Mouse (Mus musculus): ENCODE data around the gene Osbpl9. TPM values are rescaled to one million over a fixed set of nuclear protein-coding genes. Genes with fewer than 3 reads are reported as not detected.

The Osbpl9 gene
- 40.5 and 45.0 TPM in 2 replicates for total RNA-seq (2014; fragmentation: Nextera tagmentation)
- 42.8 and 57.6 TPM in 2 replicates for total RNA-seq (2017)

GRCm38 (mm10) chr4:109201582-109202424 lies at the start of gene Osbpl9:
Gene Osbpl9, minus strand, starts transcription at chr4:109202272.
- peak; percentile 97 for ATAC-seq (replicated peaks; ENCODE audit: low FRiP score, low TSS enrichment, poor library complexity, severe bottlenecking)

DNA sequence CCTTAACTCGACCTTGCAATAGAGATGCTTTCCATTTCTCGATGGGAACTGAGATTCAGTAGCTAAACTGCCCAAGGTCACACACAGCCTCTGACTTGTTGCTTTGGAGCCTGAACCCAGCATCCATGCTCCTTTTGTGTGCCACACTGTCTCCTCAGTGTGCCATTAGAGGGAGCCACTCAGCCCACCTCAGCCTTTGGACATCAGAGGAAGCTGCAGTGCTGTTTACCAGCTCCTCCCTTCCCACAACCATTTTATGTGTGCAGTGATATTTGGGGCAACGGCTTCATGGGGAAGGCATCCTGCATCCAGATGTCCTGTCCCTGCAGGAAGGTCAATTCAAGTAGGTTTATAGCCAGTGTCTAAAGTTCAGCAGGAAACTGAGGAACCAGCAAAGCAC lies 49.5 kb upstream of the Osbpl9 start:
- peak; percentile 63 for ATAC-seq (replicated peaks; ENCODE audit: low FRiP score, low TSS enrichment, poor library complexity, severe bottlenecking)

- ATAC-seq (replicated peaks; ENCODE audit: low FRiP score, low TSS enrichment, poor library complexity, severe bottlenecking), result no peak
Observed at GRCm38 (mm10) chr4:109245016-109245620, 43.0 kb upstream of the Osbpl9 start.

- no peak for ATAC-seq (replicated peaks; ENCODE audit: low FRiP score, low TSS enrichment, poor library complexity, severe bottlenecking)
Observed at GRCm38 (mm10) chr4:109244506-109244905, 42.4 kb upstream of the Osbpl9 start.

- ATAC-seq (replicated peaks; ENCODE audit: low FRiP score, low TSS enrichment, poor library complexity, severe bottlenecking), result no peak
Observed at GRCm38 (mm10) chr4:109241934-109242333, 39.9 kb upstream of the Osbpl9 start.

GRCm38 (mm10) chr4:109241221-109241620 lies 39.1 kb upstream of the Osbpl9 start:
- no peak for ATAC-seq (replicated peaks; ENCODE audit: low FRiP score, low TSS enrichment, poor library complexity, severe bottlenecking)

- no peak for ATAC-seq (replicated peaks; ENCODE audit: low FRiP score, low TSS enrichment, poor library complexity, severe bottlenecking)
Observed at GRCm38 (mm10) chr4:109238428-109239268, 36.6 kb upstream of the Osbpl9 start.

DNA sequence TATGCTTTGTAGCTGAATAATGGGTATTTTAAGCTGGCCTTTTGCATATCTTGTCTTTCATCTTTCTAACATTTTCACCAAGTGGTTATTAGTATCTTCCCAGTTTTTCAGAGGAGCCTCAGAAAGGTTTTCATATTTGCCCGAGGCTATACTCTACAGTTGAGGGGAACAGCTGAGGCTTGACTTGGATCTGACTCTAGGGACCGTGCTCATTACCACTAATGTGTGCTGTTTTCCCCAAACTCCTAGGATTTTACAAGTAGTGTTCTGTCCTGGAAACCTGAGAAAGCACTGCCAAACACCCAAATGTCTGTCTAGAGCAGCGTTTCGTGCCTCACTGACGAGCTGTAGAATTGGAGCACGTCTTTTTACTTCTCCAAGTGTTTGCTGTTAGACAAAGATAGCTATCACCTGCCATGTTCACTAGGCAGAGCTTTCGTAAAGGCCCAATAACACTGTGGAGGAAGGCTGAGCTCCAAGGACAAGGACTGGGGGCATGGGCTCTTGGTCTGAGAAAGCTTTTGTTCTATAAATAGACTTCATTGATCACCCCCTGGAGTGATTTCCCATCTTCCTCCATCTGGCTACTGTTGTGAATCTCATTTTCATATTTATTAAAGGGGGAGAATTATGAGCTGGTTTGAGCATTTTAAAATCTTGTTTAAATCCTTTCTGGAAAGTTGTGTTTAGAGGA lies 34.3 kb upstream of the Osbpl9 start:
- no peak for ATAC-seq (replicated peaks; ENCODE audit: low FRiP score, low TSS enrichment, poor library complexity, severe bottlenecking)

GRCm38 (mm10) chr4:109234806-109235350 lies 32.8 kb upstream of the Osbpl9 start:
- ATAC-seq (replicated peaks; ENCODE audit: low FRiP score, low TSS enrichment, poor library complexity, severe bottlenecking), result no peak

DNA sequence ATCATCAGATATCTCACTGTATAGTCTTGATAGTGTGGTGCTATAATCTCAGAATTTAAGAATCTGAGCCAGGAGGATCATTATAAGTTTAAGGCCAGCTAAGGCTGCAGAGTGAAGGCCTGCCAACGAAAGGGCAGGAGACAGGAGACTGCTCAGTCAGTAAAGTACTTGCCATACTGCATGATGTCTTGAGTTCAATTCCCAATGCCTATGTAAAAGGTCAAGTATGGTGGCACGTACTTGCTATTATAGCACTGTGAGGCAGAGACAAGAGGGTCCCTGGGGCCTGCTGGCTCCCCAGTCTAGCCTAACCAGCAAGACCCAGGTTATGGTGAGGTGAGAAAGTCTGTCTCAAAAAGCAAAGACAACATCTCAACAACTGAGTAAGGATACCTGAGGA lies 32.1 kb upstream of the Osbpl9 start, which contains the start of gene Calr4:
TSS of gene Calr4 (plus strand) at position 301 of the 400 bp plus-strand sequence.
- ATAC-seq (replicated peaks; ENCODE audit: low FRiP score, low TSS enrichment, poor library complexity, severe bottlenecking), result no peak

- no peak for ATAC-seq (replicated peaks; ENCODE audit: low FRiP score, low TSS enrichment, poor library complexity, severe bottlenecking)
Observed at GRCm38 (mm10) chr4:109229766-109230279, 27.8 kb upstream of the Osbpl9 start.

GRCm38 (mm10) chr4:109226071-109226470 lies 24.0 kb upstream of the Osbpl9 start:
- no peak for ATAC-seq (replicated peaks; ENCODE audit: low FRiP score, low TSS enrichment, poor library complexity, severe bottlenecking)

DNA sequence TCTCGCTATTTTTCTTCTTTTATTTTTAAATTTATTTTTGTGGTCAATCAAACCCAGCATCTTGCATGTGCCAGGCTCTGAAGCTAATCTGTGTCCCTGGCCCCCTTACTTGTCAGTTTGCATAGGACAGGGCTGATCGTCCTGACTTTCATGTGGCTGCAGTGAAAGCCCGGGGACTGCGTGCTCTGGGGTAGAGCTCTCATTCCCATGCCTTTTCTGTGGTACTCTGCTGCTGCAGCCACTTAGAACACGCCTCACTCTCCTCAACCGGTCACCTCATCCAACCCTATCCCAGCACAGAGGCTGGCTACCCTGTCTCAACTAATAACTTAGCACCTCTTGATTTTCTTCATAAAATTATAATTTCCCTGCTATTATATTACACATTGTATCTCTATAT lies 23.5 kb upstream of the Osbpl9 start:
- ATAC-seq (replicated peaks; ENCODE audit: low FRiP score, low TSS enrichment, poor library complexity, severe bottlenecking), result no peak

DNA sequence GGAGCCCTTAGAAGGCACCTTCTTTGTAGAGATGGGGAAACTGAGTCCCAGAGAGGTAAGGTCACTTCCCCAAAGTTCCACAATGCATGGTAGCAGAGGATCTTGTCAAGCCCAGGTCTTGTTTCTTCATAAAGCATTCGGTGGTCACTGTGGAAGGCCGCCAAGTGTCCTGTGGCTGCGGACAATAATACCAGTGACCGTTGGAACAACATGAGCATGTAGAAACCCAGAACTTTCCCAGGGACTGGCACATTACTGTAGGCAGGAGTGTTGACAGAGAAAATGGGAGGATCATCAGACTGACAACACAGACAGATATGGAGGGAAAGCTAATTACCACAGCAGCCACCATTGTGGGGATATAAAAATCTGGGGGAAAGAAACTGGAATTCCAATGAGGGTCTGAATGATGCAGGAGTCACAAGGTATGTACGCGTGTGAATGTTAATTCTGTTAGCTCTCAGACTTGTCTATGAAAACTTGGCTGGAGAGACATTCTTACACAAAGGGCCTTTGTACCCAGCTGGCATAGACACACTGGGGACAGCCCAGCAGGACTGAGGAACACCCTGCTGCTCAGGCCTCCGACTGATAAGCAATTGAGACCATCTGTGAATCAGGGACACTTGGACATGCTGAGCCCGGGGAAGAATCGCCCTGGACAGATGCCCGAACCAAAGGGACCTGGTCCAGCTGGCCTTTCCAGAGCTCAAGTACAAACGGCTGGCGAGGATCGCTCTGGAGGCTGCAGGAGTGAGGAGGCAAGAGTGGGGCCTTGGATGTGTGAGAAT lies 22.9 kb upstream of the Osbpl9 start:
- no peak for ATAC-seq (replicated peaks; ENCODE audit: low FRiP score, low TSS enrichment, poor library complexity, severe bottlenecking)

- no peak for ATAC-seq (replicated peaks; ENCODE audit: low FRiP score, low TSS enrichment, poor library complexity, severe bottlenecking)
Observed at GRCm38 (mm10) chr4:109222001-109222400, 19.9 kb upstream of the Osbpl9 start.

DNA sequence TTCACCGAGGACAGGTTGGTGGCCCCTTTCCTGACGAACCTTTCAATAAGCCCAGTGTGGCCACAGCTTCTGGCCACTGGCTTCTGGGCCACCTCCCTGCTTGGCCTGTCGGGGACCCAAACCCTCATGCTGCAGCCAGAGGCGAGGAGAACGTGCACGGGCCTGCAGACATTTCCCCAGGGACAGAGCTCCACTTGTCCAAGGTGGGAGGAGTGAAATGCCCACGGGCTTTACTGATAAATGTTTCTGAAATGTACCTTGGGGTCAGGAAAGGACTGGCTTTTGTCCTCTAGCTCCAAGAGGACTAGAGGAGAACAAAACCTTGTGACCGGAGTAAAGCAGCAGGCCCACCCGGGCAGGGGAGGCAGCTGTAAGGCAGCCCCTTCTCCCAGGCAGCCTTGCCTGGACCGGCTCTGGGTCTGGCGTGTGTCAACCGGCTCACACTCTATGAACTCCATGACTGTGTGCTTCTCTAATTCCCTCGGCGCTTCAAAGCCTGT lies 18.4 kb upstream of the Osbpl9 start:
- no peak for ATAC-seq (replicated peaks; ENCODE audit: low FRiP score, low TSS enrichment, poor library complexity, severe bottlenecking)

DNA sequence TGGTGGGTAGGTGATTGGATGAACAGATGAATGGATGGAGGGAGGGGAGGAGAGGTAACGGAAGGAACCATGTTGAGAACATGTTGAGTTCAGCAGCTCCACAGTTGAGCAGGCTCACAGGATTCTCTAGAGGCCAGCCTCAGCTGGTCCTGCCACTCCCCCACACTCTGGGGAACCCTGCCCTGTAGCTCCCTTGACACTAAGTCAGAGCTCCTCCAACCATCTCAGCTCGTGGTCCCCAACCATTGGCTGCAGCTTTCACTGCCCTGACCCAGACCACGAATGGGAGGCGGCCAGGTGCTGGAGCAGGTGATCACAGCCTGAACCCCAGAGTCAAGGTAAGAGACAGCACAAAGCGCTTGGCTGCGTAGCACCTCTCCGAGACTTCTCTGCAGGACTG lies 15.9 kb upstream of the Osbpl9 start:
- no peak for ATAC-seq (replicated peaks; ENCODE audit: low FRiP score, low TSS enrichment, poor library complexity, severe bottlenecking)

- ATAC-seq (replicated peaks; ENCODE audit: low FRiP score, low TSS enrichment, poor library complexity, severe bottlenecking), result no peak
Observed at GRCm38 (mm10) chr4:109213986-109214385, 11.9 kb upstream of the Osbpl9 start.
